Mouse (Mus musculus) urinary bladder, postnatal 10 days (tissue): Measurements from ENCODE around the gene Ing2.
A peak's percentile ranks its signal among the peaks of the same experiment; 100 is the strongest.

Experiments
- DNase-seq: peaks from one replicate; pipeline ENCODE4 v3.0.0; 2022; ENCODE audit warnings: low spot score

The Ing2 gene

DNA sequence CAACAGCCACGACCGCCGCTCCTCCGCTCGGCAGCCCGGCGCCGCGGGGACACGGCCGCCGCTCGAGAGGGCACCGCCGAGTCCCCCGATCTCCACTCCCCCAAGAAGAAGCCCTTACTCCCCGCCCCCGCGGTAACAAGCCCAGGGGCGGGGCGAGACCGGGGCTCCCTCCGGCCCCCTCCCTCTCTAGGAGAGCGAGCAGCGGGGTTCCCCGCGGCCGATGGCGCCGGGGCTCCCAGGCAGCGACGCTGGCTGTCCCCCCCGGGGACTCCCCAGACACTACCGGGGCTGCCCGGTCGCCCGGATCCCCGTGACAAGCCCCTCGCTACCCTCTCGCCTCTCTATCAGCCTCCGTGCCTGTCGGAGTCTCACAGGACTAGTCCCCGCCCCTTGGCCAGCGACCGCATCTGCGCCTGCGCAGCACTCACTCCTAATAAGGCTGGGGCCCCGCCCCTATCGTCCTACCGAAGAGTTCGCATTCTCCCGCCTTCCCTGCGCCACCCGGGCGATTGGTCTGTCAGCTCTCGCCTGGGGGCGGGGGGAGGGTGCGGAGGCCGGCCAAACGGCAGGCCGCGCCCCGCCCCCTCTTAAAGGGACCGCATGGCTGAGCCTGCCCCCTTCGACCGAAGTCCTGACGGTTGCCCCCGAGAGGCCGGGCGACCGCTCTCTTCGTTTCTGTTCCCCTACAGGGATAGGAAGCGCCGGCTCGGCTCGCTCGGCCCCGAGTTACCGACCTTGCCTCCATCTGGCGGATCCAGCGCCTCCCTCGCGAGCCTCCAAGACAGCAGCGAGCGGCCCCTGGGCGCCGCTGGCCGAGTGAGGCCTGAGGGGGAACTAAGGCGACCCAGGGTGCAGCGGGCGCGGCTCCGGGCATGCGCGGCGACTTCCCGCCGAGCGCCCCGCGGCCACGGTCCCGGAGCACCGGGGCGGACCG lies at the start of gene Ing2:
Gene Ing2 (minus strand): TSS at position 780 of the 934 bp plus-strand sequence.
- peak; percentile 100 for DNase-seq

DNA sequence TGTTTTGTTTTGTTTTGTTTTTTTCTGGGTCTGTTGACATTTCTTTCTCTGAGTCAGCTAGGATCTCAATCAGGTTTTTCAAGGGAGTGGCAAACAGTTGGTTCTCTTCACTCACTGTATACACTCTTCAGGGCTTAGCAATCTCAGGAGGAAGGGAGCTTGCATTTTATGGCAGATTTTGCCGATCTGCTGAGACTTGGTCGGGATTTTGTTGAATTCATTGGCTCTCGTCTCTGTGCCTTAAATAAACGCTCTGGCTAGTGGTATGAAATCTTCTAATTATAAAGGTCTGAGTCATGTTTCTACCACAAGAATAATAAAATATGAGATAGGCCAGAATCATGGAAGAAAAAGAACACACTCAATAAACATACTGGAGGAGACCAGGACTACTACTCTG lies 46.3 kb upstream of the Ing2 start:
- DNase-seq = no peak

GRCm38 (mm10) chr8:47718641-47719040 lies 43.3 kb upstream of the Ing2 start:
- DNase-seq = no peak

GRCm38 (mm10) chr8:47713761-47714745 lies 38.7 kb upstream of the Ing2 start, which contains the start of gene Cdkn2aip:
TSS of gene Cdkn2aip (minus strand) at chr8:47713932.
- DNase-seq = peak; percentile 87

DNA sequence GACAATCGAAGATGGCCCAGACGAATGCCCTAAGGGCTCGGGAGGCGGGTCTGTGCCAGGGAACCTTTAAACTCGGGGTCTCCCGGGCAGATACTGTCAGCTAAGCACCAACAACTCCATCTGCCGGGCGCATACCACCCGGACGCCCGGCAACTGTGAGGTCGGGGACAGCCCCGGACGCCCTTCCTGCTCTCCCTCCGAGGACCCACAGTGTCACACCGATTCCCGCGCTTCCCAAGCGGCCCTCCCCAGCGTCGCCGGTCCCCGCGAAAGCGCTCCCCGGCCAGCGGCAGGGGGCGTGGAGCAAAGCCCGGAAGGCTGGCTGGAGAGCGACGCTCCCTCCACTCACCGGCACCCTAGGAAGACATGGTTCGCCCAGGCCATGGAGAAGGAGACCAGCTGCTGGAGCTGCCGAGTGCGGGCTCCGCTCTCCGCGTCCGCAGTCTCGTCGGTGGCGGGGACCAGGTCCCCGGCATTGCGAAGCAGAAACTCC lies 37.9 kb upstream of the Ing2 start:
- peak; percentile 10 for DNase-seq

- no peak for DNase-seq
Measured at GRCm38 (mm10) chr8:47708106-47708505, 32.8 kb upstream of the Ing2 start.

- no peak for DNase-seq
Measured at GRCm38 (mm10) chr8:47706746-47707145, 31.4 kb upstream of the Ing2 start.

- DNase-seq = no peak
Measured at GRCm38 (mm10) chr8:47702333-47702732, 27.0 kb upstream of the Ing2 start.

DNA sequence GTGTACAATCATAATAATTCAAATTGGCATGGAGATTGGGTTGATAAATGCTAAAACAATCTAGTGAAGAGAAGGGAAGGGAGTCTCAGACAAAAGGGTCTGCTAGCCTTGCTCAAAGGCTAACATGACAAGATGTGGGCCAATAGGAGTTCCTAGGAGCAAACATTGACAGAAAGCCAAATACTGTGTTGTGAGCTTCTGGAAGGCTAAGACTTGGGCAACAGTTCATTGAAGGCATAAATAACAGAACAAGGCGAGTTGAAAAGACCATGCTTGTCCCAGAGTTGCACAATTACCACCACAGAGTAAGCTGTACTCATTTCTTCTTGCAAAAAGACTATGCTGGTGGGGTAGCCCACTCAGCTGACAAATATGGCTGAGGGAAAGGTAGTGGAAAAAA lies 22.3 kb upstream of the Ing2 start:
- DNase-seq = no peak

- DNase-seq = no peak
Measured at GRCm38 (mm10) chr8:47695431-47696105, 20.2 kb upstream of the Ing2 start.

- peak; percentile 39 for DNase-seq
Measured at GRCm38 (mm10) chr8:47693119-47693518, 17.8 kb upstream of the Ing2 start.

GRCm38 (mm10) chr8:47691831-47692230 lies 16.5 kb upstream of the Ing2 start:
- no peak for DNase-seq

- DNase-seq = no peak
Measured at GRCm38 (mm10) chr8:47691303-47691702, 15.9 kb upstream of the Ing2 start.

- DNase-seq = no peak
Measured at GRCm38 (mm10) chr8:47690674-47691078, 15.3 kb upstream of the Ing2 start.

GRCm38 (mm10) chr8:47689704-47690326 lies 14.5 kb upstream of the Ing2 start:
- no peak for DNase-seq

GRCm38 (mm10) chr8:47684441-47684840 lies 9.1 kb upstream of the Ing2 start:
- DNase-seq = no peak

GRCm38 (mm10) chr8:47683994-47684393 lies 8.6 kb upstream of the Ing2 start:
- no peak for DNase-seq

GRCm38 (mm10) chr8:47680306-47680705 lies 5.0 kb upstream of the Ing2 start:
- DNase-seq = no peak

- no peak for DNase-seq
Measured at GRCm38 (mm10) chr8:47679603-47680002, 4.2 kb upstream of the Ing2 start.

DNA sequence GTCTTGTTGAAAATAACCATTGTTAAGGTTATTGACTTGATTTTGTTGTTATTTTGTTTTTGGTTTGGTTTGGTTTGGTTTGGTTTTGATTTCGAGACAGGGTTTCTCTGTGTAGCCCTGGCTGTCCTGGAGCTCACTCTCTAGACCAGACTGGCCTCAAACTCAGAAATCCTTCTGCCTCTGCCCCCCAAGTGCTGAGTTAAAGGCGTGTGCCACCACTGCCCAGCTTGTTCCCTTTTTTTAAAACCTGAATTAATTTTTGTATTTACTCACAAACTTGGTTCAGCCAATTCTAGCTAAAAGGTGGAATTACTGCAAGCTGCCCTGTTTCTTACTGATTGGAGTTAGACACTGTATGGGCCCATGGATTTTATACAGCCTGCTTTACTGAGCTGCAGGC lies 1.3 kb upstream of the Ing2 start:
- no peak for DNase-seq

DNA sequence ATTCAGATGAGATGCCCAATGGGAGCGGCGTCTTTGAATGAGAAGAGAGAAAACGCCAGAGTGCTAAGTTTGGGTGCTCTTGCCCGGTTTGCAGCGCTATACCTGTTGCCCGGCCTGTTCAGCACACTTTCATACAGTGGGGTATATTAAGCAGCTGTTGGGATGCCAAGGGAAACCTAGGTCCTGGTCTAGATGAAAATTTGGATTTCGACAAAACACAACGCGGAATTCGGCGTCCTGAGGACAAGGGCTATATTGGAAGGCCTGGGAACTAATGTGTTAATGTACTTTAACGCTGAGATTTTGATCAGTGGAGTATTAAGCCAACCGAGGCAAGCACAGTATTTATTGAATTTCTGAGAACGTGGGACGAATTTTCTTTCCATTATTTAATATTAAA lies 868 bp upstream of the Ing2 start:
- no peak for DNase-seq
